Mouse (Mus musculus) adrenal gland, adult (tissue): ENCODE measurements around the gene Gm21981.

Experiments used
- DNase-seq, 2 experiments: peaks; one replicate each; pipeline ENCODE4 v3.0.0; 2022 to 2023; ENCODE audit warnings: low spot score in 1 of 2; ENCODE audit not compliant: inconsistent age in 2 of 2

The Gm21981 gene

DNA sequence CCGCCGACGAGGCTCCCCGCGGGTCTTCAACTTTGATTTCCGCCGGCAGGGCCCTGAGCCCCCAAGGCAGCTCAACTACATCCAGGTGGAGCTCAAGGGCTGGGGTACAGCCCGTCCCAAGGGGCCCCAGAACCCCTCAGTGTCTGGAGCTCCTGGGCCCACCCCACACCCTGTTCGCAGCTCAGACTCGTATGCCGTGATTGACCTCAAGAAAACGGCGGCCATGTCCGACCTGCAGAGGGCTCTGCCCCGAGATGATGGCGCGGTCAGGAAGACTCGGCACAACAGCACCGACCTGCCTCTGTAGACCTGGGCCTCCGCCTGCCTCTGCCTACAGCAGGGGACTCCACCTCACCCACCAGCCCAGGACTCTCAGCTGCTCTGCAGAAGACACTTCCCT lies 9.3 kb upstream of the Gm21981 start:
- no peak for DNase-seq

DNA sequence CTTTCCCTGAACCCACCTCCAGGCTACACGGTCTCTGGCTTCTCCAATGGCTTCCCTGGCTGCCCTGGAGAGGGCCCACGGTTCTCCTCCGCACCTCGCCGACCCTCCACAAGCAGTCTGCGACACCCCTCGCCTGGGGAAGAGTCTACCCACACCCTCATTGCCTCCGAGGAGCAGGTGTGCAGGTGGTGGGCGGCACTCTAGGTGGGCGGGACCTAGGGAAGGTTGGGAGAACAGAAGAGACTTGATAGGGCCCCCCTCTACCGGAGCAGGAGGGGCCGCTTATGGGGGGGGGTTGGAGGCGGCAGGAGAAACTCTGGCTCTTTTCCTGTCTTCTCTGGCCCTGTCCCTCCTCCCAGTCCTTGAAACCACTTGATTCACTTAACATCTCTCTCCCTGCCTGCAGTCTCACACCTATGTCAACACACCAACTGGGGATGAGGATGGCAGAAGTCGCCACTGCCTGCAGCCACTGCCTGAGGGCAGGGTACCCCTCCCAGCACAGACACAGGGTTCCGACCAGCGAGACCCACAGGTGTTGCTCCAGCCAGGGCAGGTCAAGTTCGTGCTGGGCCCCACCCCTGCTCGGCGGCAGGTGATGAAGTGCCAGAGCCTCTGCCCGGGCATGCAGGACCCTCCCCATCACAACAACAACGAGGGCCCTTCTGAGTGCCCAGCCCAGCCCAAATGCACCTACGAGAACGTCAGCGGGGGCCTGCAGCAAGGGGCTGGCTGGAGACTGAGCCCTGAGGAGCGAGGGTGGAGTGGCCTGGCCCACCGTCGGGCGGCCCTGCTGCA lies 8.5 kb upstream of the Gm21981 start:
- no peak for DNase-seq

DNA sequence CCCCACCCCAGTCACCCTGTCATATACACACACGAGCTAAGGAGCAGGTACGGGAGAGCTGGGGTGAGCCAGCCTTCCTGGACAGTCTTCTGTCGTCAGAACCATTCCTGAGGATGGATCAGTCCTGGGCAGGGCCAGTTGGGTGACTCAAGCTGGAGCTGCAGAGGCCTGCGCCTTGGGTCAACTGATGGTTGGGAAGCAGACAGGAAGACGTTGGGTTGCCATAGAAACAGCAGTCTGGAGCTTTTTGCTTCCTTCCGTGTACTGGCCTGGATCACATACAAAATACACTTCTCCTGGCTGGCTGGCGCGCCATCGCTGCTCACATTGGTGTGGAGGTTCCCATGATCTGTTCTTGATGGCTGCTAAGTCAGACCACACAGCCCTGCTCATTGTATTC lies 7.5 kb upstream of the Gm21981 start:
- DNase-seq = no peak

DNA sequence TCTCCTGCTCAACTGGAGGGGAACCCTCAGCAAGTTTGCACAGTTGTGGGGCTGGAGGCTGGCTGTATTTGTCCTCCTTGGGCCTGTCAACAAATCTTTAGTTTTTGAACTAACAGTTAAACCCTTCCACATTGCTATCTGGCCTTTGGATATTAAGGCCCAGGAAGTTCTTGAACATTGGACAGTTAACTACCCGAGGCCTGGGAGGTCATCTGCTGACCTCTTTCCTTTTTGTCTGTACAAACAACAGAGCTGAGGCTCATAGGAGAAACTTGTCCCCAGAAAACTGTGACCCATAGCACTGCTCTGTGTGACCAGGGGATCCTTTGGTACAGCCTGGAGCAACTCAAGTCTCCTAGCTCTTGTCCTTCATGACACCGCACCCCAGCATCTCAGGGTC lies 4.8 kb upstream of the Gm21981 start:
- no peak for DNase-seq

DNA sequence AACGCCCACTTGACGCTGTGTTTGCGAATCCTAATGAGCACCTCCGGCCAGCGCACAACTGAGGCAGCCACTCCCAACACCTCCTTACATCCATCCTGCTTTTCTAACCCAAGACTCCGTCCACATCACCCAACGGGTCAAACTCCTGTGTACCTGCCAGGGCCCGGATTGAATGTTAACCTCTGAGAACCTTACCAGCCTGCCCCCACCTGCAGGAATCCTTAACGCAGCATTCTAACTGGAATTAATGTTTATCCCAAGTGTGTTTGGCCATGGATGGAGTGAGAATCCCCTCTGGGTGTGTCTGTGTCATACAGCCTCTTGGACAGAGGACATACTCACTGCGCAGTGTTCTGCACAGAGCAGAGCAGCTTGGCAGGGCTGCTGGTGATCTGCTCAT lies 3.9 kb upstream of the Gm21981 start:
- DNase-seq = no peak

DNA sequence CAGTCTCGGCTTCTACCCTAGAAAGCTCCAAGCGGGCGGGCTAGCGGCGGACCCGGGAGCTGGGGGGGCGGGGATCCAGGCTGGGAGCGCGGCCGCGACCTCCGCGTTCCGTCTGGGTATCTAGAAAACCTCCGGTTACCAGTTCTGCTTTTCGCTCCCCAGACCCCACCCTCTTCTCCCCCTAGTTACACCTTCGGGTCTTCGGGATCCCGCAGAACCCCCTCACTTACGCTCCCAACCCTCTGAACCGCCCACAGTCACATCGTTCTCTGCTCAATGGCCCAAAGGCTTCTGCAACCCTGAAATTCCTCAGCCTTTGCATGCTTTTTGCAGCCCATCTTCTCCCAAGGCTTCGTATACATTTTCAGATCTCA lies 1.1 kb upstream of the Gm21981 start:
- no peak for DNase-seq

DNA sequence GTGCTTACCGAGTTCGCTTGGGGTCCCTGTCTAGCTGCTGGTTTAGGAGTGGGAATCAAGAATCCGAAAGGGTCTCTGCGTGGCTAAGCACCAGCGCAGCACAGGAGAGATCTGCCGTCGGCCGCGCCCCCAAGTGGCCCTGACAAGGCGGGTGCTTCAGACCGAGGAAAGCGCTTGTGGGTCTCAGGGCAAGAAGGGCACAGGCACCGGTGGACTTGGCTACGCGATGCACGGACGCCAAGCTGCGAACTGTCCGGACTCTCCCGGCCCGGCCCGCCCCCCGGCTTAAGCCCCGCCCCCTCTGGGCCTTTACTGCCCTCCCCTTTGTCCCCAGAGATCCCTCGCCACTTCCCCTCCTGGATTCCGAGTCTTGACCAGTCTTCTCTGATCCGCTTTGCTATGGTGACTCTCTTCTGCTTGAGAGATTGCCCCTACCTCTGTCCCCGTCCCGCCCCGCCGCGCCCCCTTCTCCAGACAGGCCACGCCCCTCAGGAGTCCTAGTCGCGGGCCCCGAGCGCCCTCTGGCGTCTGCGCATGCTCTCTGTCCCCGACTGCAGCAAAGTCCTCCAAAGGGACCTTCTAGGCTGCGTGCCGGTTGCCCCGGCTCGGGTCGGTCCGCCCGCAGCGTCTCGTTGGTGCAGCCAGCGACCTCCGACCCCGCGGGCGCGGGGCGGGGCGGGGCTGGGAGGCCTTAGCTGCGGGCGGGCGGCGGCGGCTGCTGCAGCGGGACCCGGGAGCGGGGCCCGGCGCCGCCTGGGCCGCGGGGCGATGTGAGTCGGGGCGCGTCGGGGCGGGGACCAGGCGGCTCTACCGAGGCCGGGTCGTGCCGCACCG lies 465 bp upstream of the Gm21981 start, which contains the start of gene Prickle4:
Prickle4 (minus strand) TSS at position 234 of the 834 bp plus-strand sequence.
- DNase-seq = peak; percentile 98 to 100

DNA sequence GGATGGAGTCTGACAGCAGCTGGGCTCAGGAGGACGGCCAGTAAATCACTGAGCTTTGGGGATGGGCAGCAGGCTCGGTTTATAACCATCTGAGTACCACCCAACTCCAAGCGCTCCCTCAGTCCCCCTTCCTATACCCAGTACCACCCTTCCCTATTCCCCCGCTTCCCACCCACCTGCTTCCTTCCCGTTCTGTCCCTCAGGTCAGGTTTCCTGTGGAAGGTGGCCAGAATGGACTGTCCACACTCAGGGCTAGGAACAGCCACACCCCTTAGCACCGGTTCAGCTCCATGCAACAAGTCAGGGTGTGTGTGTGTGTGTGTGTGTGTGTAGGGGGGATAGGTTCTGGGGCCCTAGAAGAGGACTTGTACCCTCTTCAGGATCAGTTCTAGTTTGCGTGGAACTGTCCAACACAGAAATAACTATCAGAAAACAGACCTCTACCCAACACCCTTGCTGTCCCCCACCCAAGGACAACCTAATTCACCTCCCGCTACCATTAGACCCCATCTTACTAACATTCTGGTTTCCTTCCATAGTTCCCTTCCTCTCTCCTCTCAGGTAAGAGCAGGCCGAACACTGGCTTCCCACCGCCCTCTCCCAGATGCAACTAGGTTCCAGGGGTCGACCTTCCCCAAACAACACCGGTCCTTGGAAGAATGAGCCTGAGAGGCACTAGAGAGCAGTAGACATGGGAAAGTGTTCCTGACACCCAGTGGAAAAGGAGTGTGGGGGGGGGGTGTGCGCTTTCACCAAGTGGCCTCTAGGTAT lies 399 bp downstream of the Gm21981 start:
- peak; percentile 41 to 52 for DNase-seq

DNA sequence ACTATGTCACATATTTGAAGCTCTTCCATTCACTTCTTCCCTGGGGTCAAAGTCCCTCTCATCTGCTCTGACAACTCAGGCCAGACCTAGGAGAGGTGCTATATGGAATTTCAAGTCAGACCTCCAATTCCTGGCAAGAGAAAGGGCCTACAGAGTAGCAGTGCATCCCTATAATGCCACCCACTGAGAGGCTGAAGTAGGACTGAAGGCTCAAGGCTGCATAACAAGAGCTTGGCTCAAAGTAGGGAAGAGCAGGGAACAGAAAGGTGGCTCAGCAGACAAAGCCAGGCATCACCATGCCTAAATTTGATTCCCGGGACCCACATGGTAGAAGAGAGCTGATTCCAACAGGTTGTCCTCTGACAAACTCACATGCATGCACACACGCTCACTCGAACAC lies 2.6 kb downstream of the Gm21981 start:
- no peak for DNase-seq

DNA sequence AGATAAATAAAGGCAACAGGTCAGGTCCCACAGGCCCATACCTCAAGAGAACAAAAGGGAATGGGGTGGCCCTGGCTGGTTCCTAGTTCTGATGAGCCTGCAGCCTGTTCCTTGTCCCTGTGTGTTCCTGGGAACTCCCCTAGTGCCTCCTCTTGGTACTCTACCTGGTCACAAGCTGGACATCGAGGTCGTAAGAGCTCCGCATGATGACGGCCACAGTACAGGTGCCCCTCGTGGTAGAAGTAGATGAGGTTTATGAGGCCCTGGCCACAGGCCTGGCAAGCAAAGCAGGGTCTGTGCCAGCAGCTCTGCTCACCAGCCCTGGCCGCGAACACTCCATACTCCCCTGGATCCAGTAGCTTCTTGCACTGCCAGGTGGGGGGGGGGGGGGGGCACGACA lies 4.4 kb downstream of the Gm21981 start:
- DNase-seq = no peak

DNA sequence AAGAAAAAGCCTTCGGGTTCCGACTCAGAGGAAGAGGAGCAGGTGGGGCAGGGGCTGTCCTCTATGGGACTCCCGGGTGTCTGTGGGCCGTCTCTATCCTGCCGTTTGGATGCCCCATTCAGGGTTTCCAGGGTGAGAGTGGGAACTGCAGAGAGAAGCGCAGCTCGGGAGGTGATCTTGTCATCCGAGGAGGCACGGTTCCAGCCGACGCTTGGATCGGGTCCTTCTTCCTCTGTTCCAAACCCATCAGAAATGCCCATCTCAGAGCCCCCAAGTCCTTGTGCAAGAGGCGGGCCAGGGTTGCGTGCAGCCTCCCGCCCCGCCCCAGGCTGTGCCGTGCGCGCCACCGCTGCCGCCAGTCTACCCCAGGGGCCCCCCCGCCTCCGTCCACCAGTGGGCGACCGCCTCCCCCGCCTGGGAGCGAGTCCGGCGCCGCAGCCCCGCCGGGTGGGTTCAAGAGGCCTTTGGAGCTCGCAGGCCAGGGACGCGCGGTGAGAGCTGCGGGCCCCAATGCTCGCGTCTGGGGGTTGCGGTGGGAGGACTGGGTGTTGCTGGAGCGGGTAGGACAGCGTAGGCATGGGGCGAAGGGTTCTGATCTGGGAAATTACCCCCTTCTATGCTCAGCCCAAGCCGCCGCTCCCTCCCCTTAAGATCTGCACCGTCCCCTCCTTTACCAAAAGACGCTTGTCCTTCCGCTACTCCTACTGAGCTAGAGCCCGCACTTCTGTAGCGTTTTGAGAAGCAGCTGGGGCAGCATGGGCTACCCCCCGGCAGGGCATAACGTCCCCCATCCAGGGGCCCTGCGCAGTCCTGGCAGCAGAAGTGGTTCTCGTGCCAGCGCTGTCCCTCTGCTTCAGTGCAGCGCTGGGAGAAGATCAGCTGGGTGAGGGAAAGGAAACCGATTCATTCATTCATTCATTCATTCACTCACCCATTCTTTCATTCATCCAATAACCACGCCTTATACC lies 5.4 kb downstream of the Gm21981 start, which contains the start of gene Frs3:
Frs3 (plus strand) TSS at position 423 of the 968 bp plus-strand sequence.
- DNase-seq = peak; percentile 83 to 91

DNA sequence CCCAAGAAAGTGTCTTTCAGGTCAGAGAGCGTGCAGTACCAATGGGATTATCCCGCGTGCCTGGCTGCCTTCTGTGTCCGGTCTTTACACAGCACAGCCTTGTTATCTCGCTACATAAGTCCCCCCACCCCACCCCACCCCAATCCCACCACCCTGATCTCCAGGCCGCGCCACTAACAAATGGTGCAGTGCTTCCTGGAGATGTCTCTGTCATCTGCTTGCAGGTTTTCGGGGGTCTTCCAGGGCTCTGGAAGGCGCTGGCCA lies 6.0 kb downstream of the Gm21981 start, which contains the start of gene Tomm6:
Tomm6 (minus strand) TSS at position 43 of the 264 bp plus-strand sequence.
- no peak for DNase-seq

DNA sequence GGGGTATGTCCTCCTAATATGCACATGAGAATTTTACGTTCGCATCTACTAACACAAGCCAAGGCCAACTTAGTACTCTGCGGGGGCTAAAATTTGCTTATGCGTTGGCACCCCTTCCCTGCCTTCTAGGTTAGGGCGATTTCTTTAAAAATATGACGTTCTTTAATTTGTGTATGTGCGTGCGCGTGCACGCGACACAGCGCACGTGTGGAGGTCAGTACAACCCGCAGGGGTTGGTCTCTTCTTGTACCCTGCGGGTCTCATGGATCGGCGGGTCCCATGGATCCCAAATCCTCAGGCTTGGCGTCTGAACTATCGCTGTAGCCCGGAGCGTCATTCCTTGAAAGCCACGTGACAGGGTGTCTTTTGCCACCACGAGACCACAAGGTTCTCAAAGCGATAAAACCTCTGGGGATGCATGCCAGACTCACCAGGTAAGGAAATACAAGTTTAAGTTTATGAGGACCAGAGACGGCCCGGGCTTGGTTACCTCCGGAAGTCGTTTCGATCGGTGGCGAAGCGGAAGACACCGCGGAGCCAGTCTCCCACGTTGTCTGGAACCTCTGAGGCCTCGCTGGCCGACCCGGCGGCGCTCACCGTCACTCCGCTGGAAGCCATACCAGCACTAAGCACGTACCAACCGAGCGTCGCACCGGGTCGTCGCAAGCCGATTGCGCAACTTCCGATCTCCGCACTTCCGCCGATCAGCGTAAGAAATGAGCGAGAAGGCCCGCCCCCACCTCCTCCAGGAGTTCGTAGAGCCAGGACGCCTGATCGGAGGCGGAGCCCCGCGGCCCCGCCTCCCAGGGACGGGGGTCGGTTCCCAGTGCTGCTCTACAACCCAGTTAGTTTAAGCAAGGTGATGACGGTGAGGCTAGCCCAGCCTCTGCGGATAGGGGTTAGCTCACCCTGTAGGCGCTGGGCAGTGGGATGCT lies 6.6 kb downstream of the Gm21981 start:
- DNase-seq = peak; percentile 97 to 98

DNA sequence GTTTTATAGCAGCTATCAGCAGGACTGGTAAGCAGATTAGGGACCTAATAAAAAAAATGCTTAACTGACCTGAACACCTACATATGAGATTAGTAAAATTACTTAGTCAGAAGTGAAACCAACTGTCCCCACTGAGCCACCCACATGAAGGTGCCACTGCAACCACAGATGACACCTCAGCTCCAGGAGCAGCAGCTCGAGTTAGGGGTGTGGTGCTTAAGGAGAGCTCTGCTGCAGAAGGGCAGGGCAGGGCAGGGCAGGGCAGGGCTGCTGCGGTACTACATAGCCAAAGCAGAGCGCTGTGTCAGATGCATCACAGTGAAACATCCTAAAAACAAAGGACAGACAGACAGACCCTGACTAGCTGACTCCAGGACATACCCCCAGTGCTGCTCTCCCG lies 11.4 kb downstream of the Gm21981 start:
- DNase-seq = no peak

DNA sequence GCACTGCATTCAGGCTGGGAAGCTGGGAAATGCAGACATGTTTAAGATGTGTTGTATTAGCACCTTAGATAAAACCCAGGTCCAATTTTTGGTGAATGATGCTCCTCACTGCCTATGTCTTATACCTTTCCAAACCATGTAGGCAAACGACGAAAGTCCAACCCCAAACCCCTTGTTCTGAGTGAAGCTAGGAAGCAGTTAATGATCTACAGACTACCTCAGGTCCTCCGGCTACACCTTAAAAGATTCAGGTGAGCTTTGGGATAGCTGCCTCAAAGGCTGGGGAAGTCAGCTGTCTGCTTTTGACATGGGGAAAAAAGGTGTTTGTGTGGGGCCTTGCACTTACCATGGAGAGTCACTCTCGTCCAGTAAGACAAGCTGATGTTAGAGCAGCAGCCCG lies 15.6 kb downstream of the Gm21981 start:
- no peak for DNase-seq

DNA sequence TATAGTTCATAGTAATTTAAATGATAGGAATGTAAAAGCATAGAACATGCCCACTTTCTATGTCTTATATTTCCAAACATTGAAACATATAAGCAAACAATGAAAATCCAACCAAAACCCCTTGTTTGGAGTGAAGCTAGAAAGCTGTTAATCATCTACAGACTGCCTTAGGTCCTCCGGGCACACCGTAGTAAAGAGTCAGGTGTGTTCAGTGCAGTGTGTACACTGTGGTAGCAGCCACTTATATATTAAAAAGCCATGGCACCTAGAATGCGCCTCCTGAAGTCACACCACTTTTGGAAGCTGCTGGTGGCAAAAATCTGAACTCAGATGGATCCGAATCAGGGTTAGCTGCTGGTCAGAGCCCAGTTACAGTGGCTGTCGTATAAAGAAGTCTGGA lies 16.0 kb downstream of the Gm21981 start:
- no peak for DNase-seq

DNA sequence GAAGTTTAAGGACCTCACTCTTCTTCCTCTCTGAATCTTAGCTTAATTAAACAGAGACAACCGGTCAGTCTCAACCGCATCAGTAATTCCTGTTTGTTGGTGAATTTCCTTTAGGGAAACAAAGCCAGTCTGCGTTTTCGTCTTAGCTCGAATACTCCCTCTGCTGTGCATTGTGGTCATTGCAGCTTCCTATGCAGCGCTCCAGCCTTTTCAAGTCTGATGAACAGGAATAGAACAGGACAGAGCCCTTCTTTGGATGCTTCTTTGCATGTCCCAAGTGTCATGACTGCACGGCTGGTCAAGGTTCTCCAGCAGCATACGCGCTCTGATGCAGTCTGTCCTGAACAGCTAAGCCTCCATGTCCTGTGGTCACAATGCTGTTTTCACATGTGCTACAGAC lies 17.7 kb downstream of the Gm21981 start:
- peak; percentile 61 to 91 for DNase-seq

DNA sequence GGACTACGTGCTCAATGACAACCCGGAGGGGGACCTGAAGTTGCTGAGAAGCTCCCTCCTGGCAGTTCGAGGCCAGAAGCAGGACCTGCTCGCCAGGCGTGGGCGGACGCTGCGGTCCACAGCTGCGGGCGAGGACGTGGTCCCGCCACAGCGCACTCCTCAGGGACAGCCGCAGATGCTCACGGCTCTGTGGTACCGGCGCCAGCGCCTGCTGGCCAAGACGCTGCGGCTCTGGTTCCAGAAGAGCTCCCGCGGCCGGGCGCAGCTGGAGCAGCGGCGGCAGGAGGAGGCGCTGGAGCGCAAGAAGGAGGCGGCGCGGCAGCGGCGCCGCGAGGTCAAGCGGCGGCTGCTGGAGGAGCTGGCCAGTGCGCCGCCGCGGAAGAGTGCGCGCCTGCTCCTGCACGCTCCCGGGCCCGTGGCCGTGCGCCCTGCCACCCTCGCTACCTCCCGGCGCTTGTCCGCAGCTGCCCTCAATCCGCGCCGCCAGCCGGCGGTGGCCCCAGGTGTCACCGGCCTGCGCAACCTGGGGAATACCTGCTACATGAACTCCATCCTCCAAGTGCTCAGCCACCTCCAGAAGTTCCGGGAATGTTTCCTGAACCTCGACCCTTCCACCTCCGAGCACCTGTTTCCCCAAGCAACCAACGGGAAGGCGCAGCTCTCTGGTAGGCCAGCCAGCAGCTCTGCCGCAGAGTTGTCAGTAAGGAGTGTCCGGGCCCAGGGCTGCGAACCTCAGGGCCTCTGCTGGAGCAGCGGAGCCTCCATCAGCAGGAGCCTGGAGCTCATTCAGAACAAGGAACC lies 21.7 kb downstream of the Gm21981 start:
- peak; percentile 78 to 87 for DNase-seq

DNA sequence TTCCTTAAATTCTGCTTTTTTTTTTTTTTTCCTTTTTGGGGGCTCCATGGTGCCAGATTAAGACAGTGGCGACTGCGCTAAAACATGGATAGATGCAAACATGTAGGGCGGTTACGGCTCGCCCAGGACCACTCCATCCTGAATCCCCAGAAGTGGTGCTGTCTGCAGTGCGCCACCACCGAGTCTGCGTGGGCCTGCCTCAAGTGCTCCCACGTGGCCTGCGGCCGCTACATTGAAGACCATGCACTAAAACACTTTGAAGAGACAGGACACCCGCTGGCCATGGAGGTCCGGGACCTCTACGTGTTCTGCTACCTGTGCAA lies 22.3 kb downstream of the Gm21981 start:
- no peak for DNase-seq
